19 mouse cellular contexts compared by ENCODE assay signal in the genomic region with DNA sequence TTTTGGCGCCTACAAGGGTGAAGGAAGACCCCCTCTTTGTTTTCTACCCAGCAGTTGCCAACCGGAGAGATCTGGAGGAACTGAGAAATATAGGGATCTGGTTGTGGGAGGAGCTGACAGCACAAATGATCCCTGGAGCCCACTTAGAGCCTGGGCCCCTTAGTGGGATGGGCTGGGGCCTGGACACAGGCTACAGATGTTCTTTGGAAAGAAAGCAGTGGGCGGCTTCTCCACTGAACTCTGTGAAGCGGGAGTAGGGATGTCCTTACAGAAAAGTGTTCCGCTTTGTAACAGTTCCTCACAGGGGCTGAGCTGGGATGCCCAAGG. TPM values are rescaled to one million over a fixed set of nuclear protein-coding genes. Genes with fewer than 3 reads are reported as not detected.
DNase-seq lines count a peak whose midpoint lies in the region; ATAC-seq lines count a peak whose summit lies in the region.
"Had no signal": no experiment of that assay in that cellular context is flagged by ENCODE, and none has a peak within 500 bp of the region (broad histone marks: within the 10 kb centered on the region; RNA-seq: fewer than 3 reads in every experiment).

No protein-coding gene starts in this region.

- no peaks in the 10 kb centered on the region for H3K27me3 ChIP-seq in heart, embryonic 16.5 days (ENCODE audit: control insufficient read depth, insufficient read depth, low read length)
- 0 out of 2 replicates have a peak, but pooled peaks cover 10% of the 10 kb centered on the region for H3K27me3 ChIP-seq in neural tube, embryonic 15.5 days (replicated peaks)
- H3K27me3 ChIP-seq in limb, embryonic 12.5 days: peaks cover 25% of the 10 kb centered on the region
- no peaks in the 10 kb centered on the region for H3K27me3 ChIP-seq in stomach, embryonic 16.5 days (ENCODE audit: control insufficient read depth, insufficient read depth, low read length)

- no peak overlapping the region for H3K27ac ChIP-seq in heart, embryonic 16.5 days (ENCODE audit: low read length)
- H3K27ac ChIP-seq in neural tube, embryonic 15.5 days (replicated peaks): no peak overlapping the region
- H3K27ac ChIP-seq in limb, embryonic 12.5 days: peak overlapping the region; percentile 26; the same call in 1 of the 2 replicates
- peak overlapping the region; percentile 10; the same call in 1 of the 2 replicates for H3K27ac ChIP-seq in stomach, embryonic 16.5 days (ENCODE audit: low read length)
- H3K27ac ChIP-seq: hindbrain, embryonic 15.5 days had no signal

- DNase-seq in heart, adult 18-20 months: no peak
- DNase-seq in neural tube, embryonic 10.5 days (ENCODE audit: extremely low spot score, low spot score): peak; percentile 57
- no peak for DNase-seq in left cerebral cortex, postnatal 4 days
- no peak for DNase-seq in thymus, postnatal 36 days
- DNase-seq: adrenal gland, postnatal 10 days; cerebellum, postnatal 14 days; forebrain, postnatal 0 days; gastrocnemius, postnatal 14 days; kidney, postnatal 4 days had no signal

- 0 out of 2 replicates have a peak overlapping the region, but pooled peaks have one; percentile 16 for H3K9ac ChIP-seq in heart, embryonic 16.5 days (ENCODE audit: low read length)
- no peak overlapping the region for H3K9ac ChIP-seq in neural tube, embryonic 15.5 days (replicated peaks)
- no peak overlapping the region; the same call in 1 of the 2 replicates for H3K9ac ChIP-seq in limb, embryonic 12.5 days (replicated peaks)
- peak overlapping the region; percentile 8; the same call in 1 of the 2 replicates for H3K9ac ChIP-seq in stomach, embryonic 16.5 days (ENCODE audit: low read length)
- H3K9ac ChIP-seq: forebrain, postnatal 0 days; hindbrain, embryonic 15.5 days had no signal

- no peaks in the 10 kb centered on the region for H3K9me3 ChIP-seq in heart, embryonic 16.5 days (replicated peaks; ENCODE audit: control insufficient read depth, low read length)
- no peaks in the 10 kb centered on the region for H3K9me3 ChIP-seq in neural tube, embryonic 15.5 days (replicated peaks)
- H3K9me3 ChIP-seq in limb, embryonic 12.5 days: no peaks in the 10 kb centered on the region
- H3K9me3 ChIP-seq in stomach, embryonic 16.5 days (replicated peaks; ENCODE audit: control insufficient read depth, low read length): no peaks in the 10 kb centered on the region
- H3K9me3 ChIP-seq: hindbrain, embryonic 15.5 days had no signal

- no peaks in the 10 kb centered on the region for H3K36me3 ChIP-seq in heart, embryonic 16.5 days (ENCODE audit: control insufficient read depth, insufficient read depth)
- H3K36me3 ChIP-seq in neural tube, embryonic 15.5 days: no peaks in the 10 kb centered on the region
- no peaks in the 10 kb centered on the region for H3K36me3 ChIP-seq in limb, embryonic 12.5 days
- no peaks in the 10 kb centered on the region for H3K36me3 ChIP-seq in stomach, embryonic 16.5 days (ENCODE audit: control insufficient read depth, insufficient read depth, low read length)
- H3K36me3 ChIP-seq: hindbrain, embryonic 15.5 days had no signal

- intact Hi-C loops in left cerebral cortex, postnatal 4 days (cut with DNase I): no loop called here

- no peak for ATAC-seq in heart, embryonic 16.5 days (replicated peaks; ENCODE audit: extremely low read depth, insufficient read depth, low FRiP score)
- no peak for ATAC-seq in neural tube, embryonic 15.5 days (ENCODE audit: low FRiP score)
- no peak for ATAC-seq in limb, embryonic 12.5 days (ENCODE audit: insufficient number of reproducible peaks, insufficient read depth, low FRiP score, low TSS enrichment, low read depth)
- peak; percentile 27; the same call in 1 of the 2 replicates for ATAC-seq in stomach, embryonic 16.5 days (ENCODE audit: insufficient read depth, low FRiP score)
- ATAC-seq: forebrain, postnatal 0 days; lung, postnatal 0 days had no signal

- H3K4me1 ChIP-seq in heart, embryonic 16.5 days (ENCODE audit: control insufficient read depth, insufficient read depth, low read length): peaks cover 31% of the 10 kb centered on the region
- peaks cover 13% of the 10 kb centered on the region for H3K4me1 ChIP-seq in neural tube, embryonic 15.5 days
- H3K4me1 ChIP-seq in limb, embryonic 12.5 days (replicated peaks): peaks cover 19% of the 10 kb centered on the region
- H3K4me1 ChIP-seq in stomach, embryonic 16.5 days (ENCODE audit: control insufficient read depth, insufficient read depth, low read length): peaks cover 29% of the 10 kb centered on the region

- no peak overlapping the region for H3K4me2 ChIP-seq in heart, embryonic 16.5 days (ENCODE audit: low read depth, low read length)
- H3K4me2 ChIP-seq in neural tube, embryonic 15.5 days: no peak overlapping the region
- H3K4me2 ChIP-seq in limb, embryonic 12.5 days: no peak overlapping the region
- H3K4me2 ChIP-seq in stomach, embryonic 16.5 days (ENCODE audit: low read depth, low read length): peak overlapping the region; percentile 5; the same call in 1 of the 2 replicates
- H3K4me2 ChIP-seq: hindbrain, embryonic 15.5 days had no signal

- 70% methylated on average over 5 of the region's 5 CpGs for WGBS in heart, embryonic 16.5 days
- 19% methylated on average over 5 of the region's 5 CpGs for WGBS in neural tube, embryonic 15.5 days
- 52% methylated on average over 5 of the region's 5 CpGs for WGBS in limb, embryonic 12.5 days
- WGBS in stomach, embryonic 16.5 days: 47% methylated on average over 5 of the region's 5 CpGs

- no peak overlapping the region for H3K4me3 ChIP-seq in heart, embryonic 16.5 days (ENCODE audit: low read length)
- H3K4me3 ChIP-seq in neural tube, embryonic 15.5 days (replicated peaks): no peak overlapping the region
- H3K4me3 ChIP-seq in limb, embryonic 12.5 days (replicated peaks): no peak overlapping the region
- H3K4me3 ChIP-seq in stomach, embryonic 16.5 days (replicated peaks; ENCODE audit: low read length): no peak overlapping the region
- H3K4me3 ChIP-seq: hindbrain, embryonic 15.5 days had no signal

RNA-seq across cellular contexts. Expression of a gene that starts 7.3 kb away (rescaled TPM):
- polyA plus RNA-seq in heart, embryonic 16.5 days (2015; fragmentation: Nextera tagmentation; extraction: Ambion mirVana): 4.3 and 4.5 TPM in 2 replicates
- total RNA-seq in heart, adult 18-20 months (2021): 10 to 100 TPM; 36.5 to 43.7 TPM
- polyA plus RNA-seq in neural tube, embryonic 15.5 days (2015; fragmentation: Nextera tagmentation; extraction: Ambion mirVana): 0.67 and 0.74 TPM in 2 replicates
- polyA plus RNA-seq in limb, embryonic 12.5 days (2016; fragmentation: Nextera tagmentation; extraction: Ambion mirVana): 0.79 and 1.0 TPM in 2 replicates
- 1.5 TPM in 2 replicates for polyA plus RNA-seq in stomach, embryonic 16.5 days (2015; fragmentation: Nextera tagmentation; extraction: Ambion mirVana)
- 1 to 10 TPM; 1.2 to 1.5 TPM for total RNA-seq in left cerebral cortex, postnatal 4 days (2021)

RNA-seq across cellular contexts. Expression of a gene that starts 24.7 kb away (rescaled TPM):
- polyA plus RNA-seq in heart, embryonic 16.5 days (2015; fragmentation: Nextera tagmentation; extraction: Ambion mirVana): 0.49 and 0.77 TPM in 2 replicates
- under 1 TPM in 1 of 2 experiments, not detected in 1; 0.41 TPM for total RNA-seq in heart, adult 18-20 months (2021)
- 2.4 and 2.7 TPM in 2 replicates for polyA plus RNA-seq in neural tube, embryonic 15.5 days (2015; fragmentation: Nextera tagmentation; extraction: Ambion mirVana)
- polyA plus RNA-seq in limb, embryonic 12.5 days (2016; fragmentation: Nextera tagmentation; extraction: Ambion mirVana): 1.6 and 1.9 TPM in 2 replicates
- polyA plus RNA-seq in stomach, embryonic 16.5 days (2015; fragmentation: Nextera tagmentation; extraction: Ambion mirVana): 1.00 and 1.8 TPM in 2 replicates
- 1 to 10 TPM; 1.4 to 1.5 TPM for total RNA-seq in left cerebral cortex, postnatal 4 days (2021)
- total RNA-seq: megakaryocyte-erythroid progenitor cell, adult 5-6 weeks had no signal

RNA-seq across cellular contexts. Expression of a gene that starts 54.3 kb away (rescaled TPM):
- polyA plus RNA-seq in heart, embryonic 16.5 days (2015; fragmentation: Nextera tagmentation; extraction: Ambion mirVana): not detected in 2 replicates
- total RNA-seq in heart, adult 18-20 months (2021): not detected
- not detected in 2 replicates for polyA plus RNA-seq in neural tube, embryonic 15.5 days (2015; fragmentation: Nextera tagmentation; extraction: Ambion mirVana)
- not detected in 2 replicates for polyA plus RNA-seq in limb, embryonic 12.5 days (2016; fragmentation: Nextera tagmentation; extraction: Ambion mirVana)
- polyA plus RNA-seq in stomach, embryonic 16.5 days (2015; fragmentation: Nextera tagmentation; extraction: Ambion mirVana): 0.14 TPM in 1 of 2 replicates, not detected in the other
- total RNA-seq in left cerebral cortex, postnatal 4 days (2021): not detected
- total RNA-seq: adrenal gland, postnatal 10 days; forebrain, postnatal 0 days; gastrocnemius, postnatal 14 days; layer of hippocampus, postnatal 25 days; liver, adult 2 months; megakaryocyte-erythroid progenitor cell, adult 5-6 weeks had no signal
- polyA plus RNA-seq: forebrain, postnatal 0 days; heart, embryonic 14.5 days; hindbrain, embryonic 15.5 days; liver, adult 2 months; lung, postnatal 0 days had no signal

Comparison
In these comparisons a context has a peak if more than half of its experiments do, and no peak if none do; other contexts are left out.
1. H3K27ac ChIP-seq: peak in limb, embryonic 12.5 days (single experiment) and stomach, embryonic 16.5 days (single experiment); none in heart, embryonic 16.5 days (single experiment) and neural tube, embryonic 15.5 days (single experiment).
2. H3K9ac ChIP-seq: peak in heart, embryonic 16.5 days (single experiment) and stomach, embryonic 16.5 days (single experiment); none in neural tube, embryonic 15.5 days (single experiment) and limb, embryonic 12.5 days (single experiment).